Mouse (Mus musculus): Measurements from ENCODE around the gene Tssk2. TPM values are rescaled to one million over a fixed set of nuclear protein-coding genes. Genes with fewer than 3 reads are reported as not detected.

The Tssk2 gene
- polyA plus RNA-seq, 1 experiment from 2014 or later = 0.08 TPM

DNA sequence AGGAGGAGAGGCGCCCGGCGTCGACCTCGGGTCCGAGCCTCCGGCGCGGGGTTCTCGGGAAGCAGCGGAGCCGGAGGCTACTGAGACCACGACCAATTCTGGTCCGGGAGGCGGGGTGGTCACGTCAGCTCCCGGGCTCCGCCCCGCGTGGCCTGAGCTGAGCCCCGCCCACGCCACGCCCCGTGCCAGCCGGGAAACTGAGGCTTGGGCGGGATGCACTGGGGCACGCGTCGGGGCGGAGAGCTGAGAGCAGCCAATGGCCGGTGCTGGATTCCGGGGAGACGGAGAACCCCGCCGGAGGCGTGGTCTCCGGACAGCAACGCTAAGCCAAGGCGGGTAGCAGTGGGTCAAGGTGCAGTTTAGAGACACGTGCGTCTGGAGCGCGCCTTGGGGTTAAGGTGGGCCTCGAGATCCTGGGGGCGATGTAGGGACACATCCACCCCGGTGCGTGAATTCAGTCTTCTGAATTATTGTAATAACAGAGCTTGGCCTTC is 29.7 kb downstream of the Tssk2 start, which contains the start of gene Slc25a1:
Gene Slc25a1 (minus strand): TSS at position 133 of the 494 bp plus-strand sequence.
- DNase-seq (ENCODE audit: low read depth, low spot score) (no peak), ATAC-seq (peak; percentile 73)
- ChIA-PET POLR2A (interaction anchor here (1.1 to 1.4 kb wide), 3 partner anchors 8 to 12 kb away, joined by 3 to 4 read pairs (median 4); no protein-coding TSS in a partner anchor), CTCF (interaction anchor here (1.0 to 2.2 kb wide), 6 partner anchors 10 to 62 kb away, joined by 3 to 19 read pairs (median 3); no protein-coding TSS in a partner anchor)
- TF ChIP-seq CTCF (IDR thresholded peaks at IDR 0.05) = no peak
- in situ Hi-C loops (cut with MboI; ENCODE audit: low pct_unique_long_range_greater_than_20kb) = no loop called here
- no peaks in the 10 kb centered on the region for H3K27me3 ChIP-seq

DNA sequence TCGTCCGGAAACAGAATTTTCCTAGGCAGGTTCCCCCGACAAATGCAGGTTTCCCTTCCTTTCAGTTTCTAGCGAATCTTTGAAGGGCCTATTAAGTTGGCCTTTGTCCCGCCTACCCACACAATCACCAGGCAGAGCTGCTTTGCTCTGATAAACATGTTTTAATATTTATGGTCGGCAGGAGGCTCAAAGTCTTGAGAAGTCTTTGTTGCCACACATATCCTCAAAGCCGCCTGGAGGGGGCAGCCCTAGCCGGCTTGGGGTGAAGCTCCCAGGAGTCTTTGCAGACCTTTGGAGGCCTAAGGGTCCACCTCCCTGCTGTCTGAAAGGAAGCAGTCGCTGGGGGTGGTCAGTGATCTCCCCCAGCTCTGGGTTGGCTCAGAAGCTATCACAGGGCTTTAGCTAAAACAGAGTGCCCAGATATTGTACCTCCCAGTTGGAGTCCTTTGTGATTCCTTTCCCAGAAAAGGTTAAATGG is 30.2 kb downstream of the Tssk2 start:
- ChIA-PET POLR2A (interaction anchor here (0.6 to 1.3 kb wide), 3 partner anchors 10 to 57 kb away, joined by 3 to 4 read pairs (median 3); no protein-coding TSS in a partner anchor), CTCF (interaction anchor here (1.0 to 2.2 kb wide), 7 partner anchors 10 to 119 kb away, joined by 3 to 19 read pairs (median 3); no protein-coding TSS in a partner anchor)
- peak; percentile 53 for DNase-seq (ENCODE audit: low read depth, low spot score)
- H3K27me3 ChIP-seq = no peaks in the 10 kb centered on the region
- TF ChIP-seq CTCF (IDR thresholded peaks at IDR 0.05) = no peak
- in situ Hi-C loops (cut with MboI; ENCODE audit: low pct_unique_long_range_greater_than_20kb) = no loop called here
- peak; percentile 75 for ATAC-seq

DNA sequence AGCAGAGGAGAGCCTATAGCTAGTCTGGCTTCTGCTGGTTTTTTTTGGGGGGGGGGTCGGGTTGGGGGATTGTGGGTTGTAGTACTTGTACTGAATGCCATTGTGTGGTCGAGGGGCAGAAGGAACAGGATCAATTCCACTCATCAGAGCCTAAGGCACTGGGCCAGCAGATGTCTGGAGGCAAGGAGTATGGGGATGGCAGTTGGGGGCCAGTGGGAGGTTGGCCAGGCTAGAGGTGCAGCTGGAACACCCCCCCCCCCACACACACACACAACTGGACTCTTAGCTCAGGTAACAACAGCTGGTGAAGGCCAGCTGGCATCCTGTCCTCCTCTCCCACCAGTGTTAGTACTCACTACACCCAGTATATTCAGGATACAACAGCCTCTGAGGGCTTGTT is 30.8 kb downstream of the Tssk2 start:
- ChIA-PET POLR2A (interaction anchor here (0.6 to 1.3 kb wide), 3 partner anchors 9 to 57 kb away, joined by 3 to 4 read pairs (median 3); no protein-coding TSS in a partner anchor), CTCF (interaction anchor here (1.1 to 2.2 kb wide), 6 partner anchors 9 to 118 kb away, joined by 3 to 19 read pairs (median 3); no protein-coding TSS in a partner anchor)
- ATAC-seq = no peak
- TF ChIP-seq CTCF (IDR thresholded peaks at IDR 0.05) = no peak
- no peak for DNase-seq (ENCODE audit: low read depth, low spot score)
- in situ Hi-C loops (cut with MboI; ENCODE audit: low pct_unique_long_range_greater_than_20kb) = no loop called here
- peaks cover 2% of the 10 kb centered on the region for H3K27me3 ChIP-seq

DNA sequence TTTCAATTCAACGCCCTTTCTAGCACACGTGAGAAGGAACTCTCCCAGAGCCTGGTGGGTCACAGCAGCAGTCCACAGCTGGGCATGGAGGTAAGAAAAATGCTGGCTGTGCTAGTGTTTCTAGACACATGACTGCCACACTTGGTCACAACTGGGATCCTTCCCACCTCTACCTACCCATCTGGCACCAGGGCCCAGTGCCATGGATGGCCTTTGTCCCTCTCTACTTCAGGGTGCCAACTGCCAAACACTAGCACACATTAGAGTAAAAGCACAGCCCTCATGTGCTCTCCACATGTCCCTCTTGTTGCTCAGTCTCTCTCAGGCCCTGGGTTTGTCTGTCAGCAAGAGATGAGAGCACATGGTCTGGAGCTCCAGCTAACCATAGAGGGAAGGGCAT is 31.2 kb downstream of the Tssk2 start:
- in situ Hi-C loops (cut with MboI; ENCODE audit: low pct_unique_long_range_greater_than_20kb) = no loop called here
- peaks cover 6% of the 10 kb centered on the region for H3K27me3 ChIP-seq
- POLR2A ChIA-PET = interaction anchor here (1.3 kb wide), 1 partner anchor 11 kb away, joined by 3 read pairs; no protein-coding TSS in a partner anchor
- no peak for DNase-seq (ENCODE audit: low read depth, low spot score)
- CTCF ChIA-PET = interaction anchor here (1.0 to 2.2 kb wide), 5 partner anchors 9 to 118 kb away, joined by 3 to 19 read pairs (median 4); no protein-coding TSS in a partner anchor
- no peak for ATAC-seq
- TF ChIP-seq CTCF (IDR thresholded peaks at IDR 0.05) = no peak

DNA sequence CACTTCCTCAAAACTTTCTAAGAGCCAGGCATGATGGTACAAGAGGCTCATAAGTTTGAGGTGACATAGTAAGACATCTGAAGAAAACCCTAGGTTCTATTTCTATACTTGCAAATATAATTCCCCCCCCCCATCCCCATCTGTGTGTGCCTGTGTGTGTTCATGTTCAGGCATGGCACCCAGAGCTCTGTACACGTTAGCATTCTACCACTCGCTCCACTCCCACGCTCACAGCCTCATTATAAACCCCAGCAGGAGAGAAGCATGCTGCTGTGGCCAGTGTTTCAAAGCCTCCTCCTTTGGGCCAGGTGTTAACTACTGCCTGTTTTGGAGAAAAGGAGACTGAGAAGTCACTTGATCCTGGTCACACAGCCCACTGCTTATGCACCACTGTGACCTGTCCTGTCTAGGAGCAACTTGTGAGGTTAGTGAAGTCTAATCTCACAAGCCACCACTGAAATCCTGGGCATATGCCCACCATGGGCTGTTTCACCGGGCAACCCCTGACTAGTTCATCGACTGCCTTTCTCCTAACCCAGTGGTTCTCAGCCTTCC is 33.5 kb downstream of the Tssk2 start:
- DNase-seq (ENCODE audit: low read depth, low spot score) (no peak), ATAC-seq (no peak)
- H3K27me3 ChIP-seq = peaks cover 21% of the 10 kb centered on the region
- in situ Hi-C loops (cut with MboI; ENCODE audit: low pct_unique_long_range_greater_than_20kb) = no loop called here
- TF ChIP-seq CTCF (IDR thresholded peaks at IDR 0.05) = no peak
- CTCF ChIA-PET = no interaction called here
- POLR2A ChIA-PET = no interaction called here

DNA sequence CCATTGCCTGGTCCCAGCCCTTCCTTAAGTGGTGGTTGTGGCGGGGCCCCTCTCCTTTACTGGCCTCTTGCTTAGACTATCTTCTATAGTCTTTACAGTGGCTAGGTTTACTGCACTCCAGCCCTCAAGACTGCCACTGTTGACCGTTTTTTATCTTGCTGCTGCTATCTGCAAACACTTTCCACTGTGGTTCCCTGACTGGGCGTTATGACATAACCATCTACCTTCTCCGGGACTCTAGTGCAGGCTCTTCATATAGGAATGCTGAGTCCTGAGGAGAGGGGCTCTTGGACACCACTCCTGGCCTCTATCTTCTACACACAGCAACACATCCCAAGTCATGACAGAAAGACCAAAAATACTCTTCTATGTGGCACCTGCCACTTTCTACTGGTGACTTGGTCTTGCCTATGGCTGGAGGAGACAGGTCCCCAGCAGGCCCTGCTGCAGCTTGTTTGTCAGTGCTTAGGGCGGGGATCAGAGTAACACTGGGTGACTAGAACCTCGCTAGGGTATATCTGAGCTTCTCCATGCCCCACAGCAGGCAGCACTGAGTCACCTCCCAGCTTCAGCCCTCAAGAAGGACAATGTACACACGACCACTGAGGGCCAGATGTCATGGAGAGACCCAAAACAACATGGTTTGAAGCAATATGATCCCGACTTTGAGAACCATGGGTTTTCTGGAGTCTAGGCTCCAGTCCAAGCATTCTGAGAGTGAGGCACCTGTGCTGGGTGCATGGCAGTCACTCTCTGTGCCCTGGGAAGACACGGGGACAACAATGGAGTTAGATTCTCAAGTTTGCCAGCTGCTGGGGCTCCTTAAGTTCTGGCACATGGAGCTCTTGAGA is 35.4 kb downstream of the Tssk2 start:
- no peak for TF ChIP-seq CTCF (IDR thresholded peaks at IDR 0.05)
- ATAC-seq (no peak), DNase-seq (ENCODE audit: low read depth, low spot score) (no peak)
- ChIA-PET POLR2A (no interaction called here), CTCF (no interaction called here)
- peaks cover 32% of the 10 kb centered on the region for H3K27me3 ChIP-seq
- in situ Hi-C loops (cut with MboI; ENCODE audit: low pct_unique_long_range_greater_than_20kb) = no loop called here

DNA sequence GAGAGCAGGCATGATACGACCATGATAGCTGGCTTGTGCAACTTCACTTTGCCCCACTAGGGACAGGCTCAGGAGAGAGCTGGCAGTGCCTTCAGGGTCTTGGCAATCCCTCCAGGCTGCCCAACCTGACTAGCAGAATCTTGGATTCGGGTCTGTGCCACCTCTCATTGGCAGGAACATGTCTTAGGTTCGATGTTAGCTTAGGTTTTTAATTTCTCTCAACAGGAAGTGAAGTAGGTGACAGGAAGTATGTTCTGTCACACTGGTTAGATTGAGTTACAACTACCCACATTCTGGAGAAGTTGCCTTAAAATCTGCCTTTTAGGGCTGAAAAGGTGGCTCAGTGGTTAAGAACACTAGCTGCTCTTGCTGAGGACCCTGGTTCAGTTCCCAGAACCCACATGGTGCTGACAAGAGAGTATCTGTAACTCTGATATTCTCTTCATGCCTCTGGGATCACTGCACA is 36.0 kb downstream of the Tssk2 start:
- ATAC-seq (no peak), DNase-seq (ENCODE audit: low read depth, low spot score) (no peak)
- TF ChIP-seq CTCF (IDR thresholded peaks at IDR 0.05) = no peak
- ChIA-PET POLR2A (no interaction called here), CTCF (no interaction called here)
- peaks cover 32% of the 10 kb centered on the region for H3K27me3 ChIP-seq
- in situ Hi-C loops (cut with MboI; ENCODE audit: low pct_unique_long_range_greater_than_20kb) = no loop called here

DNA sequence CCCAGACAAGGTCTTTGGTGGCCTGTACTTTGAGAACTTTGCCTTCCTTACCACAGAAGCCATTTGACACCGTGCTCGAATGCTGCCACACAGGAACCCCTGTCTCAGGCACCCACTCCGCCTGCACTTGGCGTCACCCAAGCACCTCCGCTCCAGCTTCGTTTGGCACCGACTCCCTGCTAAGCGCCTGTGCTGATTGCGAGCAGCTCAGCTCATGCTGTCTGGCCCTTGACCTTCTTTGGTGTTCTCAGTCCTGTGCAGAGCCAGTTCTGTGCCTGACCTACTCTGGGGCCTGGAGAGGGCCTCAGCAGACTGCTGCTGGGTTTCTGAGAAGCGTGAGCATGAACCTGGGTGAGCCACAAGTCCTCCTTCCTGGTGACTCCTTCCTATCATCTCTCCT is 38.3 kb downstream of the Tssk2 start:
- peaks cover 32% of the 10 kb centered on the region for H3K27me3 ChIP-seq
- CTCF ChIA-PET = interaction anchor here (2.7 kb wide), 1 partner anchor 8 kb away, joined by 19 read pairs; the partner anchor contains the start of gene Slc25a1
- no peak for ATAC-seq
- POLR2A ChIA-PET = interaction anchor here (0.8 kb wide), 1 partner anchor 9 kb away, joined by 4 read pairs; the partner anchor contains the start of gene Slc25a1
- TF ChIP-seq CTCF (IDR thresholded peaks at IDR 0.05) = no peak
- DNase-seq (ENCODE audit: low read depth, low spot score) = no peak
- in situ Hi-C loops (cut with MboI; ENCODE audit: low pct_unique_long_range_greater_than_20kb) = no loop called here

DNA sequence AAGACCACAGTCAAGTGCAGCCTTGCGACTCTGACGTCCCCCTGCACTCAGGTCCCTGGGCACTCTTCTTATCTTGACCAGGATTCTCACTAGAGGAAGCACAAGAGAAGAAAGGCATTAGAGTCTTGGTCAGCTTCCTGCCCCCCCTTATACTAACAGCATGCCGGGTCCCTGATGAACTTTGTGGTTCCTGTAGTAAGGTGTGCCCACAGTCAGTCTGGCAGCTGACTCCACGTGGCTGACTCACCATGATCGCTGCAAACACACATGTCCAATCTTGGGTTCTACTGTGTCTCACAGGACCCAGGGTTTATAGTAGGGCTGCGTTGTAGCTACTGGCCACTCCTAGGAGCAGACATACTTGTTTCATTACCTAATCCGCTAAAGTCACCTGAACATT is 39.8 kb downstream of the Tssk2 start:
- no peak for TF ChIP-seq CTCF (IDR thresholded peaks at IDR 0.05)
- CTCF ChIA-PET = interaction anchor here (0.6 to 2.7 kb wide), 6 partner anchors 10 to 79 kb away, joined by 3 to 19 read pairs (median 4); partner anchors contain the start of gene Slc25a1
- POLR2A ChIA-PET = interaction anchor here (0.8 to 1.2 kb wide), 2 partner anchors 10 to 23 kb away, joined by 3 to 4 read pairs; partner anchors contain the start of gene Slc25a1
- in situ Hi-C loops (cut with MboI; ENCODE audit: low pct_unique_long_range_greater_than_20kb) = no loop called here
- no peak for ATAC-seq
- peaks cover 32% of the 10 kb centered on the region for H3K27me3 ChIP-seq
- DNase-seq (ENCODE audit: low read depth, low spot score) = no peak

DNA sequence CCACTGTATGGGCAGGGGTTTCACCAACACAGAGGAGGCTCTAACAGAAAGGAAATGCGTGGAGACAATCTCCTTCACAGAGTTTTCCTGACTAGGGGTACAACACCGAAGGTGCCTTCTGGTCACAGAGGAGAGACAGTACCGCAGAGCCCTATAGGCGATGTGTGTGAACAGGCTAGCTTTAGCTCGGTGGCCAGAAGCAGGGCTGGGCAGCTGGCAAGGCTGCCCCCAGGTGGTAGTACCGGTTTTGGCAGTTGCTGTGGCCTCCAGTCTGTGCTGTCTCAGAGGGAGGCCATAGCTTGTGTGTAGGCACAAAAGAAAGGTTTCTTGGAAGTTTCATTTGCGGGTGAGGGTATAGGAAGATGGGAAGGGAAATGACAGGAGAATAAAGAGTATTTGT is 40.4 kb downstream of the Tssk2 start:
- DNase-seq (ENCODE audit: low read depth, low spot score) (no peak), ATAC-seq (peak; percentile 81)
- H3K27me3 ChIP-seq = peaks cover 32% of the 10 kb centered on the region
- peak; percentile 86 for TF ChIP-seq CTCF (IDR thresholded peaks at IDR 0.05)
- in situ Hi-C loops (cut with MboI; ENCODE audit: low pct_unique_long_range_greater_than_20kb) = no loop called here
- CTCF ChIA-PET = interaction anchor here (0.6 to 2.7 kb wide), 9 partner anchors 9 to 79 kb away, joined by 3 to 19 read pairs (median 4); partner anchors contain the start of gene Slc25a1
- POLR2A ChIA-PET = interaction anchor here (1.2 kb wide), 1 partner anchor 10 kb away, joined by 4 read pairs; the partner anchor contains the start of gene Slc25a1
